Mouse (Mus musculus) intestine, embryonic 16.5 days (tissue): ENCODE data around the gene Zar1l. TPM values are rescaled to one million over a fixed set of nuclear protein-coding genes. Genes with fewer than 3 reads are reported as not detected.
"Not testable (repeated sequence)": the region's sequence is repeated elsewhere in the genome, so short reads cannot be mapped to it uniquely, and the experiment has no call there.

Experiments used
- ATAC-seq: fragments of 200-750 bp; cut with Nextera tagmentation; 2 replicates; pipeline ENCODE4 v1.8.0; 2017; ENCODE audit warnings: moderate TSS enrichment, moderate library complexity
- H3K27ac ChIP-seq: fragments of 300-500 bp; sonication (generic); 2 replicates; pipeline ENCODE4 v1.5.1; 2014; ENCODE audit warnings: mild to moderate bottlenecking, low read length
- H3K27me3 ChIP-seq: fragments of 300-500 bp; sonication (generic); replicated peaks from 2 replicates; pipeline ENCODE4 v1.6.1; 2014; ENCODE audit warnings: low read length, control low read depth, mixed read lengths; ENCODE audit not compliant: control insufficient read depth, insufficient read depth
- H3K36me3 ChIP-seq: fragments of 300-500 bp; sonication (generic); 2 replicates; pipeline ENCODE4 v1.6.1; 2014; ENCODE audit warnings: low read length, control low read depth; ENCODE audit not compliant: control insufficient read depth, insufficient read depth
- H3K4me1 ChIP-seq: fragments of 300-500 bp; sonication (generic); 2 replicates; pipeline ENCODE4 v1.6.1; 2014; ENCODE audit warnings: low read length, control low read depth, mixed read lengths; ENCODE audit not compliant: control insufficient read depth, insufficient read depth
- H3K4me2 ChIP-seq: fragments of 300-500 bp; sonication (generic); 2 replicates; pipeline ENCODE4 v1.6.1; 2014; ENCODE audit warnings: low read depth, low read length, control low read depth
- H3K4me3 ChIP-seq: fragments of 300-500 bp; sonication (generic); 2 replicates; pipeline ENCODE4 v1.5.1; 2014; ENCODE audit warnings: mild to moderate bottlenecking, low read length
- H3K9ac ChIP-seq: fragments of 300-500 bp; sonication (generic); 2 replicates; pipeline ENCODE4 v1.6.1; 2014; ENCODE audit warnings: low read depth, low read length
- H3K9me3 ChIP-seq: fragments of 300-500 bp; sonication (generic); 2 replicates; pipeline ENCODE4 v1.6.1; 2016; ENCODE audit warnings: low read length, control low read depth; ENCODE audit not compliant: control insufficient read depth
- WGBS: fragments of 180-500 bp; shearing (Covaris S2); extraction: QIAGEN DNeasy Blood & Tissue Kit; methylation state at CpG from one replicate; pipeline ENCODE4 v1.1.7; 2014; 5-methylcytosine and 5-hydroxymethylcytosine counted together
- polyA plus RNA-seq: library from polyadenylated mRNA; unstranded; fragments of >200 nt; fragmentation: Nextera tagmentation; extraction: Ambion mirVana; gene quantifications from 2 replicates; pipeline ENCODE4 v1.2.1, GENCODE M21; 2015

Zar1l gene
- polyA plus RNA-seq, 1 experiment from 2014 or later: not detected

DNA sequence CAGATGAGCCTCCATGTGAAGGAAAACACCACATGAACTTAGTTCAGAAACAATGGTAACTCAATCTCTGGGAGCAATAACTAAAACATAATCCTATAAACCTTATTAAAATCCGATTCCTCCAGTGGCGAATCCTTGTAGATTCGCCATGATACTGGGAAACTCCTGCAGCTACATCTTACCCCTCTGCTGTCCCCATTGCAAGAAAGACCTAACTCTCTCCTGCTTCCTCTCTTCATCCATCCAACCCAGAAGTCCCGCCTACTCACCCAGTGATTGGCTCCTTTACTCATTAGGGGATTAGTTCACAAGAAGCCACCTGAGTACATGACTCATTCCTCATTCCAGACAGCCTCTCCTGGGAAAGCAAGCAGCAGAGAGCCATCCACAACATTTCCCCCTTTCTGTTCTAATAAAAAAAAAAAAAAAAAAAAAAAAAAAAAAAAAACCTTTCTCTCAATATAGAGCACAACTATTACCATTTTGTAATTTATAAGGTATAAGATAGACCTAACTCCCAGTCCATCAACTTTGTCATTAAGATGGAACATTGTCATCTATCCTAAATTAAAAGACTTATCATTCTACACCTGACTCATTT, 26.3 kb downstream of the Zar1l start:
- not testable (repeated sequence) for H3K4me3 ChIP-seq, H3K27ac ChIP-seq, ATAC-seq, H3K36me3 ChIP-seq, H3K9ac ChIP-seq, H3K9me3 ChIP-seq, H3K27me3 ChIP-seq, H3K4me2 ChIP-seq, H3K4me1 ChIP-seq
- WGBS: 95% methylated on average over 4 of the region's 4 CpGs

- no peak for ATAC-seq
- Histone ChIP-seq H3K4me1 (no peaks in the 10 kb centered on the region), H3K36me3 (no peaks in the 10 kb centered on the region), H3K27ac (no peak overlapping the region), H3K4me2 (no peak overlapping the region), H3K27me3 (no peaks in the 10 kb centered on the region), H3K4me3 (no peak overlapping the region), H3K9ac (no peak overlapping the region), H3K9me3 (no peaks in the 10 kb centered on the region)
- WGBS: 57% methylated on average over 8 of the region's 8 CpGs
Observed at GRCm38 (mm10) chr5:150490821-150491220, 27.1 kb downstream of the Zar1l start.

- Histone ChIP-seq H3K27ac (no peak overlapping the region), H3K27me3 (no peaks in the 10 kb centered on the region), H3K4me1 (no peaks in the 10 kb centered on the region), H3K4me2 (no peak overlapping the region), H3K9me3 (no peaks in the 10 kb centered on the region), H3K9ac (no peak overlapping the region), H3K36me3 (no peaks in the 10 kb centered on the region), H3K4me3 (no peak overlapping the region)
- WGBS: 71% methylated on average over 3 of the region's 3 CpGs
- ATAC-seq: no peak
Observed at GRCm38 (mm10) chr5:150490285-150490684, 27.7 kb downstream of the Zar1l start.

DNA sequence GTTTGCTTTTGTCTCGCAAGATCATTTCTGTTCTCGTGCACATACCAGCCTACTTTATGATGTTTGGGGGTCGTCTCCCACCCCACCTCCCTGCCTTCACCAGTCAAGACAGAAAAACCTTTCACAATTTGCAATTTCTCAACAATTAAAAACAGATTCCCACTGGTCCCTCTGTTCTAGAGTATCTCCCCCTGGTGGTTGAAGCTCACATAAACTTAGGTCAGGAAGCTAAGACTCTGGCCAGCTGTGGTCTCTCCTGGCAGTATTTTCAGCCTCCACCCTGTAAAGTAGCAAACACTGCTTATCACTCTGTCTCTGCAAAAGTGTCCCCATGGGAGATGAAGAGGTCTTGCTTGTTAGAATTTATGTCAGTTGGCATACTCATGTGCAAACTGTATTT, 32.8 kb downstream of the Zar1l start:
- Histone ChIP-seq H3K27ac (no peak overlapping the region), H3K36me3 (no peaks in the 10 kb centered on the region), H3K4me3 (no peak overlapping the region), H3K9me3 (no peaks in the 10 kb centered on the region), H3K4me2 (no peak overlapping the region), H3K9ac (no peak overlapping the region), H3K4me1 (no peaks in the 10 kb centered on the region), H3K27me3 (no peaks in the 10 kb centered on the region)
- no peak for ATAC-seq
- 65% methylated on average over 3 of the region's 3 CpGs for WGBS

DNA sequence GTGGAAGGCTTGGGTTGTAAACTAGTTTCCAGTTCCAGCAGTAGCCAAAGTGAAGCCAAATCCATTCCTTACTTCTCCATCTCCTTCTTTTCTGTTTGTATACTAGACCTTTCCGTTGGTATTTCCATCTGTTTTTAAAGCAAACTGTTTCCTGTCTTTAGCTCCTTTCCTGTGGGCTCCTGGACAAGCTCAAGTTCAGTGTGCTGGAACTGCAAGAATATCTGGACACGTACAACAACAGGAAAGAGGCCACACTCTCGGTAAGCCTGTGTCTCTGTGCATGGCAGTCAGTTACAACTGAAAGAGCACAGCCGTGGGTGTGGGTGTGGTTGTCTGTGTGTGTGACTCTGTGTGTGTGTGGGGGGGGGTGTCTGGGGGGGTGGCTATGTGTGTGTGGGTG, 39.4 kb downstream of the Zar1l start:
- no peaks in the 10 kb centered on the region for H3K4me1 ChIP-seq
- H3K9me3 ChIP-seq: no peaks in the 10 kb centered on the region
- H3K9ac ChIP-seq: no peak overlapping the region
- 40% methylated on average over 4 of the region's 4 CpGs for WGBS
- no peak for ATAC-seq
- no peak overlapping the region for H3K27ac ChIP-seq
- no peak overlapping the region for H3K4me3 ChIP-seq
- no peaks in the 10 kb centered on the region for H3K36me3 ChIP-seq
- no peaks in the 10 kb centered on the region for H3K27me3 ChIP-seq
- H3K4me2 ChIP-seq: no peak overlapping the region

- no peak overlapping the region for H3K4me3 ChIP-seq
- no peak overlapping the region for H3K4me2 ChIP-seq
- no peak overlapping the region for H3K9ac ChIP-seq
- no peaks in the 10 kb centered on the region for H3K36me3 ChIP-seq
- no peak for ATAC-seq
- no peak overlapping the region for H3K27ac ChIP-seq
- WGBS: 68% methylated on average over 4 of the region's 4 CpGs
- no peaks in the 10 kb centered on the region for H3K9me3 ChIP-seq
- no peaks in the 10 kb centered on the region for H3K4me1 ChIP-seq
- no peaks in the 10 kb centered on the region for H3K27me3 ChIP-seq
Observed at GRCm38 (mm10) chr5:150477364-150477763, 40.6 kb downstream of the Zar1l start.

GRCm38 (mm10) chr5:150468431-150468830, 49.5 kb downstream of the Zar1l start:
- Histone ChIP-seq H3K4me3 (no peak overlapping the region), H3K27me3 (no peaks in the 10 kb centered on the region), H3K36me3 (no peaks in the 10 kb centered on the region), H3K27ac (no peak overlapping the region), H3K9me3 (no peaks in the 10 kb centered on the region), H3K4me2 (no peak overlapping the region), H3K4me1 (0 out of 2 replicates have a peak, but pooled peaks cover 3% of the 10 kb centered on the region), H3K9ac (no peak overlapping the region)
- ATAC-seq: no peak
- WGBS: 54% methylated on average over 6 of the region's 6 CpGs

DNA sequence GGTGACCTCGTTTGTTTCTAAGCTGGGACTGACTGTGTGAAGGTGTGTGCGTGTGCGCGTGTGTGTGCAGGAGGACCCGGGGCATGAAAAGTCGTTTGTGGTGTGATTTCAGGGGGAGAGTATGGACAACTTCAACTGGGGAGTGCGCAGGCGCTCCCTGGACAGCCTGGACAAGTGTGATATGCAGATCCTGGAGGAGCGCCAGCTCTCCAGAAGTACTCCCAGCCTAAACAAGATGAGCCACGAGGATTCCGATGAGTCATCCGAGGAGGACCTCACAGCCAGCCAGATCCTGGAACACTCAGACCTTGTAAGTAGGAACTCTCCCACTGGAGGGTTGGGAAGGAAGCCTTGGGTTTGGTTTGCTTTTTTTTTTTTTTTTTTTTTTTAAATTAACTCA, 51.8 kb downstream of the Zar1l start:
- no peaks in the 10 kb centered on the region for H3K27me3 ChIP-seq
- H3K9me3 ChIP-seq: no peaks in the 10 kb centered on the region
- peak overlapping the region; percentile 69; the same call in 1 of the 2 replicates for H3K27ac ChIP-seq
- H3K4me2 ChIP-seq: no peak overlapping the region
- peak; percentile 95 for ATAC-seq
- no peak overlapping the region for H3K4me3 ChIP-seq
- WGBS: 50% methylated on average over 12 of the region's 12 CpGs
- no peaks in the 10 kb centered on the region for H3K36me3 ChIP-seq
- 0 out of 2 replicates have a peak, but pooled peaks cover 3% of the 10 kb centered on the region for H3K4me1 ChIP-seq
- H3K9ac ChIP-seq: no peak overlapping the region

DNA sequence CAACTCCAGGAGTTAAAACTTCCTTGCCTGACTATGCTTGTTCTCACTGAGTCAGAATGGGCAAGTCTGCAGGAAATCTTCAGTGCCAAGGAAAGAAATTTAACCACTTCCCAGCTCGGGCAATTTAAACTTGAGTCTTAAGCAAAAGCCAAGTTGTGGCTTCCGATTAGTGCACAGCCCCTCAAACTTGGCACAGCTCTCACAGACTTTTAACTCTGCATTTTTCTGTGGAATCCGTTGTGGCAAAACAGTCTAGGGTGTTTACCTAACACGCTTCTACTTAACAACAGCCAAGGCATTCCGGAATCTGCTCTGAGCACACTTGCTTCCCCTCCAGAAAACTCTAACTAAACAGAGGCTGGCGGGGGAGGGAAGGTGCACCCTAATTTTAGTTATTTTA, 52.7 kb downstream of the Zar1l start:
- 0 out of 2 replicates have a peak, but pooled peaks cover under 1% of the 10 kb centered on the region for H3K9me3 ChIP-seq
- 0 out of 2 replicates have a peak, but pooled peaks cover 3% of the 10 kb centered on the region for H3K4me1 ChIP-seq
- H3K36me3 ChIP-seq: no peaks in the 10 kb centered on the region
- H3K4me3 ChIP-seq: no peak overlapping the region
- ATAC-seq: no peak
- WGBS: 57% methylated on average over 6 of the region's 6 CpGs
- H3K27ac ChIP-seq: no peak overlapping the region
- H3K4me2 ChIP-seq: no peak overlapping the region
- no peaks in the 10 kb centered on the region for H3K27me3 ChIP-seq
- no peak overlapping the region for H3K9ac ChIP-seq

GRCm38 (mm10) chr5:150464721-150465120, 53.2 kb downstream of the Zar1l start:
- Histone ChIP-seq H3K9ac (no peak overlapping the region), H3K27ac (no peak overlapping the region), H3K4me2 (no peak overlapping the region), H3K4me3 (no peak overlapping the region), H3K9me3 (0 out of 2 replicates have a peak, but pooled peaks cover 2% of the 10 kb centered on the region), H3K36me3 (peaks cover 1% of the 10 kb centered on the region; the same call in 1 of the 2 replicates), H3K4me1 (0 out of 2 replicates have a peak, but pooled peaks cover 3% of the 10 kb centered on the region), H3K27me3 (no peaks in the 10 kb centered on the region)
- WGBS: 65% methylated on average over 3 of the region's 3 CpGs
- ATAC-seq: no peak
